10 mouse cellular contexts compared by ENCODE assay signal in genomic region chr3:105538406-105538805, GRCm38 (mm10).
DNase-seq lines count a peak whose midpoint lies in the region; ATAC-seq and TF ChIP-seq lines count a peak whose summit lies in the region.
"Had no signal": no experiment of that assay in that cellular context is flagged by ENCODE, and none has a peak within 500 bp of the region (broad histone marks: within the 10 kb centered on the region; RNA-seq: fewer than 3 reads in every experiment).

No protein-coding gene starts in this region.

- 34% methylated on average over 6 of the region's 6 CpGs for WGBS in kidney, postnatal 0 days
- WGBS in hindbrain, embryonic 13.5 days = 55% methylated on average over 6 of the region's 6 CpGs
- WGBS in neural tube, embryonic 12.5 days = 53% methylated on average over 6 of the region's 6 CpGs

- no peaks in the 10 kb centered on the region for H3K27me3 ChIP-seq in kidney, postnatal 0 days (ENCODE audit: insufficient read depth, low read length)
- no peaks in the 10 kb centered on the region for H3K27me3 ChIP-seq in hindbrain, embryonic 13.5 days
- peaks cover 5% of the 10 kb centered on the region; the same call in 1 of the 2 replicates for H3K27me3 ChIP-seq in neural tube, embryonic 12.5 days (replicated peaks)

- peak; percentile 82 for ATAC-seq in frontal cortex, adult (ENCODE audit: low TSS enrichment)
- no peak for ATAC-seq in kidney, postnatal 0 days (replicated peaks; ENCODE audit: low FRiP score, low read depth)
- peak; percentile 10 for ATAC-seq in hindbrain, embryonic 13.5 days (ENCODE audit: low FRiP score)
- ATAC-seq in neural tube, embryonic 12.5 days (ENCODE audit: low FRiP score, low read depth) = 0 out of 2 replicates have a peak, but pooled peaks have one; percentile 36

- H3K4me2 ChIP-seq in kidney, postnatal 0 days (ENCODE audit: low read length) = peak overlapping the region; percentile 34; the same call in 1 of the 2 replicates
- H3K4me2 ChIP-seq in hindbrain, embryonic 13.5 days = peak overlapping the region; percentile 6; the same call in 1 of the 2 replicates
- H3K4me2 ChIP-seq in neural tube, embryonic 12.5 days (replicated peaks) = 0 out of 2 replicates have a peak overlapping the region, but pooled peaks have one; percentile 9

- DNase-seq in frontal cortex, postnatal 25 days (ENCODE audit: low spot score in 2 of 2) = no peak
- DNase-seq in kidney, postnatal 0 days (ENCODE audit: low spot score) = no peak
- no peak for DNase-seq in kidney, postnatal 14 days
- DNase-seq in spleen, adult 12 weeks (ENCODE audit: low spot score) = no peak
- no peak for DNase-seq in spleen, adult 18-20 months
- DNase-seq: cerebellum, adult 11 months had no signal

- H3K9ac ChIP-seq in kidney, postnatal 0 days (ENCODE audit: low read depth, low read length) = no peak overlapping the region
- H3K9ac ChIP-seq in hindbrain, embryonic 13.5 days = 0 out of 2 replicates have a peak overlapping the region, but pooled peaks have one; percentile 30
- H3K9ac ChIP-seq in neural tube, embryonic 12.5 days = no peak overlapping the region
- H3K9ac ChIP-seq: liver, embryonic 14.5 days had no signal

- TF ChIP-seq CTCF in kidney, postnatal 0 days (IDR thresholded peaks at IDR 0.05; ENCODE audit: low read depth) = no peak

- no peaks in the 10 kb centered on the region for H3K9me3 ChIP-seq in kidney, postnatal 0 days (replicated peaks; ENCODE audit: low read length)
- H3K9me3 ChIP-seq in hindbrain, embryonic 13.5 days = no peaks in the 10 kb centered on the region
- H3K9me3 ChIP-seq in neural tube, embryonic 12.5 days = no peaks in the 10 kb centered on the region

- H3K4me1 ChIP-seq in kidney, postnatal 0 days (replicated peaks; ENCODE audit: insufficient read depth, low read length) = 0 out of 2 replicates have a peak, but pooled peaks cover 5% of the 10 kb centered on the region
- H3K4me1 ChIP-seq in hindbrain, embryonic 13.5 days (replicated peaks) = peaks cover 24% of the 10 kb centered on the region
- peaks cover 15% of the 10 kb centered on the region for H3K4me1 ChIP-seq in neural tube, embryonic 12.5 days

- no peaks in the 10 kb centered on the region for H3K36me3 ChIP-seq in kidney, postnatal 0 days (ENCODE audit: insufficient read depth, low read length)
- no peaks in the 10 kb centered on the region for H3K36me3 ChIP-seq in hindbrain, embryonic 13.5 days
- H3K36me3 ChIP-seq in neural tube, embryonic 12.5 days = no peaks in the 10 kb centered on the region

- H3K27ac ChIP-seq in kidney, postnatal 0 days = no peak overlapping the region
- peak overlapping the region; percentile 75; the same call in 1 of the 2 replicates for H3K27ac ChIP-seq in hindbrain, embryonic 13.5 days
- H3K27ac ChIP-seq in neural tube, embryonic 12.5 days = no peak overlapping the region
- H3K27ac ChIP-seq: liver, embryonic 14.5 days had no signal

- H3K4me3 ChIP-seq in kidney, postnatal 0 days (replicated peaks; ENCODE audit: low read depth, low read length) = no peak overlapping the region
- H3K4me3 ChIP-seq in hindbrain, embryonic 13.5 days = no peak overlapping the region
- H3K4me3 ChIP-seq in neural tube, embryonic 12.5 days = no peak overlapping the region
